ENCODE assay signal across 24 mouse cellular contexts in the genomic region with DNA sequence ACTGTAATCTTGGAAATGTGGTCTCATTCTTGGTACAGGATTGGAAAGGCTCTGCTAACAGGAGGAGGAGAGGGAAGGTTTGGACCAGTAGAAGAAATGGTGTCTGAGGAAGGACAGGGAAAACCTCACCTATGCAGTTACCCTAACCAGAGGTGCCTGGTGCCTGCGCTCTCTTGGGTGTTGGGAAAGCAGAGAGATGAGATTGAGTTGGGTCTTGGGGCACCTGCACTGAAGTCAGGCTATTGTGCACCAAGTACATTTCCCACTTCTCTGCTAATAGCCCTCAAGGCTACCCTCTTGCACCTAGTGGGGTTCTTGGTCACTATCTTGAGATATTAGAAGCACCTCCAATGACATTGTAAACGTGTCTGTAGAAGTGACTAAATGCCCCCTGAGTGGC. TPM values are rescaled to one million over a fixed set of nuclear protein-coding genes. Genes with fewer than 3 reads are reported as not detected.
DNase-seq lines count a peak whose midpoint lies in the region; ATAC-seq lines count a peak whose summit lies in the region.
"Had no signal": no experiment of that assay in that cellular context is flagged by ENCODE, and none has a peak within 500 bp of the region (broad histone marks: within the 10 kb centered on the region; RNA-seq: fewer than 3 reads in every experiment).

No protein-coding gene starts in this region.

- peaks cover 42% of the 10 kb centered on the region for H3K4me1 ChIP-seq in neural tube, embryonic 12.5 days
- H3K4me1 ChIP-seq in neural tube, embryonic 15.5 days = peaks cover 31% of the 10 kb centered on the region
- peaks cover 23% of the 10 kb centered on the region for H3K4me1 ChIP-seq in forebrain, embryonic 14.5 days (ENCODE audit: control insufficient read depth, insufficient read depth, low read length)
- H3K4me1 ChIP-seq in midbrain, embryonic 11.5 days (ENCODE audit: control insufficient read depth, insufficient read depth, low read length) = peaks cover 56% of the 10 kb centered on the region
- H3K4me1 ChIP-seq in neural tube, embryonic 14.5 days (ENCODE audit: control insufficient read depth, insufficient read depth, low read length) = peaks cover 17% of the 10 kb centered on the region; the same call in 1 of the 2 replicates
- peaks cover 14% of the 10 kb centered on the region for H3K4me1 ChIP-seq in kidney, embryonic 14.5 days (ENCODE audit: control insufficient read depth, insufficient read depth, low read length)
- H3K4me1 ChIP-seq: liver, embryonic 15.5 days; lung, embryonic 15.5 days had no signal

- 0 out of 2 replicates have a peak overlapping the region, but pooled peaks have one; percentile 28 for H3K4me2 ChIP-seq in neural tube, embryonic 12.5 days (replicated peaks)
- no peak overlapping the region for H3K4me2 ChIP-seq in neural tube, embryonic 15.5 days
- H3K4me2 ChIP-seq in forebrain, embryonic 14.5 days (ENCODE audit: low read length) = no peak overlapping the region
- H3K4me2 ChIP-seq in midbrain, embryonic 11.5 days = no peak overlapping the region
- no peak overlapping the region for H3K4me2 ChIP-seq in neural tube, embryonic 14.5 days (ENCODE audit: low read depth, low read length)
- H3K4me2 ChIP-seq in kidney, embryonic 14.5 days (replicated peaks; ENCODE audit: low read depth, low read length) = no peak overlapping the region
- H3K4me2 ChIP-seq: liver, embryonic 15.5 days; lung, embryonic 15.5 days had no signal

- 67% methylated on average over 2 of the region's 2 CpGs for WGBS in neural tube, embryonic 12.5 days
- WGBS in neural tube, embryonic 15.5 days = 70% methylated on average over 2 of the region's 2 CpGs
- 88% methylated on average over 2 of the region's 2 CpGs for WGBS in forebrain, embryonic 14.5 days
- WGBS in midbrain, embryonic 11.5 days = 68% methylated on average over 2 of the region's 2 CpGs
- WGBS in neural tube, embryonic 14.5 days = 77% methylated on average over 2 of the region's 2 CpGs
- WGBS in kidney, embryonic 14.5 days = 70% methylated on average over 2 of the region's 2 CpGs

- 0 out of 2 replicates have a peak overlapping the region, but pooled peaks have one; percentile 51 for H3K27ac ChIP-seq in neural tube, embryonic 12.5 days
- no peak overlapping the region for H3K27ac ChIP-seq in neural tube, embryonic 15.5 days (replicated peaks)
- peak overlapping the region; percentile 77; the same call in 1 of the 2 replicates for H3K27ac ChIP-seq in forebrain, embryonic 14.5 days (ENCODE audit: low read depth, low read length)
- peak overlapping the region; percentile 97 for H3K27ac ChIP-seq in midbrain, embryonic 11.5 days (ENCODE audit: low read depth, low read length)
- peak overlapping the region; percentile 52; the same call in 1 of the 2 replicates for H3K27ac ChIP-seq in neural tube, embryonic 14.5 days (ENCODE audit: low read depth, low read length)
- no peak overlapping the region for H3K27ac ChIP-seq in kidney, embryonic 14.5 days (ENCODE audit: low read depth, low read length)
- H3K27ac ChIP-seq: embryonic facial prominence, embryonic 13.5 days; heart, embryonic 15.5 days; kidney, postnatal 0 days; liver, embryonic 15.5 days; lung, embryonic 15.5 days; stomach, embryonic 15.5 days had no signal

- no peak for DNase-seq in forebrain, embryonic 14.5 days (ENCODE audit: low spot score)
- peak; percentile 90 for DNase-seq in midbrain, embryonic 11.5 days (ENCODE audit: low spot score, missing footprints)
- no peak for DNase-seq in cerebellum, adult 9-11 months
- DNase-seq: adrenal gland, postnatal 10 days; cerebellum, adult 18-20 months; cerebellum, postnatal 25 days; heart, postnatal 36 days; kidney, adult 18-20 months; liver; lung, postnatal 4 days had no signal

- no peak overlapping the region for H3K4me3 ChIP-seq in neural tube, embryonic 12.5 days
- H3K4me3 ChIP-seq in neural tube, embryonic 15.5 days (replicated peaks) = no peak overlapping the region
- H3K4me3 ChIP-seq in forebrain, embryonic 14.5 days (ENCODE audit: low read depth, low read length) = no peak overlapping the region
- no peak overlapping the region for H3K4me3 ChIP-seq in midbrain, embryonic 11.5 days (ENCODE audit: low read depth, low read length)
- no peak overlapping the region for H3K4me3 ChIP-seq in neural tube, embryonic 14.5 days (ENCODE audit: low read depth, low read length)
- no peak overlapping the region for H3K4me3 ChIP-seq in kidney, embryonic 14.5 days (ENCODE audit: low read length)
- H3K4me3 ChIP-seq: embryonic facial prominence, embryonic 13.5 days; erythroblast, embryonic 14.5 days; heart, embryonic 15.5 days; liver, embryonic 15.5 days; lung, embryonic 15.5 days; stomach, embryonic 15.5 days had no signal

- H3K9ac ChIP-seq in neural tube, embryonic 12.5 days = no peak overlapping the region
- no peak overlapping the region for H3K9ac ChIP-seq in neural tube, embryonic 15.5 days (replicated peaks)
- no peak overlapping the region for H3K9ac ChIP-seq in forebrain, embryonic 14.5 days (ENCODE audit: low read length)
- H3K9ac ChIP-seq in midbrain, embryonic 11.5 days (ENCODE audit: low read length) = peak overlapping the region; percentile 55
- H3K9ac ChIP-seq in neural tube, embryonic 14.5 days (replicated peaks; ENCODE audit: low read depth, low read length) = no peak overlapping the region
- H3K9ac ChIP-seq in kidney, embryonic 14.5 days (ENCODE audit: low read depth, low read length) = no peak overlapping the region
- H3K9ac ChIP-seq: heart, embryonic 15.5 days; liver, embryonic 15.5 days; lung, embryonic 15.5 days; stomach, embryonic 15.5 days had no signal

- no peaks in the 10 kb centered on the region for H3K27me3 ChIP-seq in neural tube, embryonic 12.5 days (replicated peaks)
- H3K27me3 ChIP-seq in neural tube, embryonic 15.5 days (replicated peaks) = no peaks in the 10 kb centered on the region
- H3K27me3 ChIP-seq in forebrain, embryonic 14.5 days (replicated peaks; ENCODE audit: control insufficient read depth, insufficient read depth, low read length) = no peaks in the 10 kb centered on the region
- no peaks in the 10 kb centered on the region for H3K27me3 ChIP-seq in midbrain, embryonic 11.5 days (ENCODE audit: control insufficient read depth, insufficient read depth, low read length)
- no peaks in the 10 kb centered on the region for H3K27me3 ChIP-seq in neural tube, embryonic 14.5 days (ENCODE audit: control insufficient read depth, insufficient read depth, low read length)
- H3K27me3 ChIP-seq in kidney, embryonic 14.5 days (ENCODE audit: control insufficient read depth, insufficient read depth, low read length) = peaks cover 6% of the 10 kb centered on the region; the same call in 1 of the 2 replicates
- H3K27me3 ChIP-seq: stomach, embryonic 15.5 days had no signal

- H3K36me3 ChIP-seq in neural tube, embryonic 12.5 days = no peaks in the 10 kb centered on the region
- H3K36me3 ChIP-seq in neural tube, embryonic 15.5 days = no peaks in the 10 kb centered on the region
- no peaks in the 10 kb centered on the region for H3K36me3 ChIP-seq in forebrain, embryonic 14.5 days (ENCODE audit: control insufficient read depth, insufficient read depth, low read length)
- H3K36me3 ChIP-seq in midbrain, embryonic 11.5 days (ENCODE audit: control insufficient read depth, insufficient read depth, low read length) = no peaks in the 10 kb centered on the region
- no peaks in the 10 kb centered on the region for H3K36me3 ChIP-seq in neural tube, embryonic 14.5 days (ENCODE audit: control insufficient read depth, insufficient read depth, low read length)
- no peaks in the 10 kb centered on the region for H3K36me3 ChIP-seq in kidney, embryonic 14.5 days (ENCODE audit: control insufficient read depth, insufficient read depth, low read length)
- H3K36me3 ChIP-seq: embryonic facial prominence, embryonic 13.5 days; heart, embryonic 15.5 days; limb, embryonic 10.5 days; liver, embryonic 15.5 days; lung, embryonic 15.5 days; stomach, embryonic 15.5 days had no signal

- no peaks in the 10 kb centered on the region for H3K9me3 ChIP-seq in neural tube, embryonic 12.5 days
- H3K9me3 ChIP-seq in neural tube, embryonic 15.5 days (replicated peaks) = no peaks in the 10 kb centered on the region
- no peaks in the 10 kb centered on the region for H3K9me3 ChIP-seq in forebrain, embryonic 14.5 days (replicated peaks; ENCODE audit: control insufficient read depth, low read length)
- no peaks in the 10 kb centered on the region for H3K9me3 ChIP-seq in midbrain, embryonic 11.5 days (ENCODE audit: control insufficient read depth, low read length)
- no peaks in the 10 kb centered on the region for H3K9me3 ChIP-seq in neural tube, embryonic 14.5 days (ENCODE audit: control insufficient read depth, low read length)
- no peaks in the 10 kb centered on the region for H3K9me3 ChIP-seq in kidney, embryonic 14.5 days (ENCODE audit: control insufficient read depth, low read length)
- H3K9me3 ChIP-seq: embryonic facial prominence, embryonic 13.5 days; heart, embryonic 15.5 days; limb, embryonic 10.5 days; liver, embryonic 15.5 days; lung, embryonic 15.5 days; stomach, embryonic 15.5 days had no signal

- no peak for ATAC-seq in neural tube, embryonic 12.5 days (ENCODE audit: low FRiP score, low read depth)
- ATAC-seq in neural tube, embryonic 15.5 days (ENCODE audit: low FRiP score) = no peak
- no peak for ATAC-seq in forebrain, embryonic 14.5 days
- no peak for ATAC-seq in midbrain, embryonic 11.5 days (ENCODE audit: low FRiP score)
- no peak for ATAC-seq in neural tube, embryonic 14.5 days (ENCODE audit: low read depth)
- no peak for ATAC-seq in kidney, embryonic 14.5 days (ENCODE audit: low FRiP score, low TSS enrichment)
- ATAC-seq: inflammation-experienced regulatory T-cells, adult 6 months had no signal

RNA-seq across cellular contexts. Expression of gene C1qb, which starts 23.6 kb away (rescaled TPM):
- polyA plus RNA-seq in neural tube, embryonic 12.5 days (2016; fragmentation: Nextera tagmentation; extraction: Ambion mirVana) = 32.6 and 34.9 TPM in 2 replicates
- polyA plus RNA-seq in neural tube, embryonic 15.5 days (2015; fragmentation: Nextera tagmentation; extraction: Ambion mirVana) = 62.0 and 62.4 TPM in 2 replicates
- polyA plus RNA-seq in forebrain, embryonic 14.5 days (2014; fragmentation: Nextera tagmentation; extraction: Ambion mirVana) = 45.2 and 45.8 TPM in 2 replicates
- 31.5 and 34.7 TPM in 2 replicates for polyA plus RNA-seq in midbrain, embryonic 11.5 days (2014; fragmentation: Nextera tagmentation; extraction: Ambion mirVana)
- polyA plus RNA-seq in neural tube, embryonic 14.5 days (2014; fragmentation: Nextera tagmentation; extraction: Ambion mirVana) = 28.2 and 49.7 TPM in 2 replicates
- 37.1 and 38.8 TPM in 2 replicates for polyA plus RNA-seq in kidney, embryonic 14.5 days (2014; fragmentation: Nextera tagmentation; extraction: Ambion mirVana)
- polyA plus RNA-seq: C2C12 had no signal

RNA-seq across cellular contexts. Expression of gene Ephb2, which starts 26.6 kb away (rescaled TPM):
- 22.0 and 30.3 TPM in 2 replicates for polyA plus RNA-seq in neural tube, embryonic 12.5 days (2016; fragmentation: Nextera tagmentation; extraction: Ambion mirVana)
- polyA plus RNA-seq in neural tube, embryonic 15.5 days (2015; fragmentation: Nextera tagmentation; extraction: Ambion mirVana) = 13.7 and 21.3 TPM in 2 replicates
- 9.3 and 9.6 TPM in 2 replicates for polyA plus RNA-seq in forebrain, embryonic 14.5 days (2014; fragmentation: Nextera tagmentation; extraction: Ambion mirVana)
- polyA plus RNA-seq in midbrain, embryonic 11.5 days (2014; fragmentation: Nextera tagmentation; extraction: Ambion mirVana) = 28.8 and 33.7 TPM in 2 replicates
- polyA plus RNA-seq in neural tube, embryonic 14.5 days (2014; fragmentation: Nextera tagmentation; extraction: Ambion mirVana) = 19.6 and 24.7 TPM in 2 replicates
- 6.4 and 9.1 TPM in 2 replicates for polyA plus RNA-seq in kidney, embryonic 14.5 days (2014; fragmentation: Nextera tagmentation; extraction: Ambion mirVana)
- polyA plus RNA-seq: erythroblast, embryonic 14.5 days had no signal

RNA-seq across cellular contexts. Expression of gene C1qc, which starts 30.5 kb away (rescaled TPM):
- polyA plus RNA-seq in neural tube, embryonic 12.5 days (2016; fragmentation: Nextera tagmentation; extraction: Ambion mirVana) = 19.6 and 21.3 TPM in 2 replicates
- polyA plus RNA-seq in neural tube, embryonic 15.5 days (2015; fragmentation: Nextera tagmentation; extraction: Ambion mirVana) = 28.4 and 29.0 TPM in 2 replicates
- 22.3 and 25.6 TPM in 2 replicates for polyA plus RNA-seq in forebrain, embryonic 14.5 days (2014; fragmentation: Nextera tagmentation; extraction: Ambion mirVana)
- polyA plus RNA-seq in midbrain, embryonic 11.5 days (2014; fragmentation: Nextera tagmentation; extraction: Ambion mirVana) = 17.7 and 18.9 TPM in 2 replicates
- polyA plus RNA-seq in neural tube, embryonic 14.5 days (2014; fragmentation: Nextera tagmentation; extraction: Ambion mirVana) = 15.3 and 25.2 TPM in 2 replicates
- 16.9 and 21.3 TPM in 2 replicates for polyA plus RNA-seq in kidney, embryonic 14.5 days (2014; fragmentation: Nextera tagmentation; extraction: Ambion mirVana)
- polyA plus RNA-seq: C2C12 had no signal

RNA-seq across cellular contexts. Expression of gene C1qa, which starts 36.2 kb away (rescaled TPM):
- polyA plus RNA-seq in neural tube, embryonic 12.5 days (2016; fragmentation: Nextera tagmentation; extraction: Ambion mirVana) = 17.4 and 21.0 TPM in 2 replicates
- polyA plus RNA-seq in neural tube, embryonic 15.5 days (2015; fragmentation: Nextera tagmentation; extraction: Ambion mirVana) = 33.7 and 40.5 TPM in 2 replicates
- polyA plus RNA-seq in forebrain, embryonic 14.5 days (2014; fragmentation: Nextera tagmentation; extraction: Ambion mirVana) = 24.3 and 28.1 TPM in 2 replicates
- 14.3 and 15.3 TPM in 2 replicates for polyA plus RNA-seq in midbrain, embryonic 11.5 days (2014; fragmentation: Nextera tagmentation; extraction: Ambion mirVana)
- 19.6 and 29.3 TPM in 2 replicates for polyA plus RNA-seq in neural tube, embryonic 14.5 days (2014; fragmentation: Nextera tagmentation; extraction: Ambion mirVana)
- polyA plus RNA-seq in kidney, embryonic 14.5 days (2014; fragmentation: Nextera tagmentation; extraction: Ambion mirVana) = 16.8 and 17.4 TPM in 2 replicates
- polyA plus RNA-seq: C2C12 had no signal

Comparison
In these comparisons a context has a peak if more than half of its experiments do, and no peak if none do; other contexts are left out.
1. H3K27ac ChIP-seq: peak in neural tube, embryonic 12.5 days (single experiment), forebrain, embryonic 14.5 days (single experiment), midbrain, embryonic 11.5 days (single experiment) and neural tube, embryonic 14.5 days (single experiment); none in neural tube, embryonic 15.5 days (single experiment) and kidney, embryonic 14.5 days (single experiment).